Mouse (Mus musculus) small intestine, adult 2 months (tissue): Measurements from ENCODE around the gene Bcl7c. TPM values are rescaled to one million over a fixed set of nuclear protein-coding genes. Genes with fewer than 3 reads are reported as not detected.
A peak's percentile ranks its signal among the peaks of the same experiment; 100 is the strongest.

Experiments used
- H3K27ac ChIP-seq: fragments of 200-500 bp; 2 replicates; pipeline ENCODE4 v1.5.1; 2012; ENCODE audit warnings: low read depth, low read length, control low read depth, inconsistent platforms; ENCODE audit not compliant: insufficient read depth
- H3K27me3 ChIP-seq: fragments of 200-500 bp; 2 replicates; pipeline ENCODE4 v1.6.1; 2012; ENCODE audit warnings: mild to moderate bottlenecking, moderate library complexity, low read length, inconsistent platforms; ENCODE audit not compliant: control insufficient read depth, insufficient read depth
- H3K36me3 ChIP-seq: fragments of 200-500 bp; 2 replicates; pipeline ENCODE4 v1.6.1; 2012; ENCODE audit warnings: mild to moderate bottlenecking, low read length, control low read depth, inconsistent platforms; ENCODE audit not compliant: control insufficient read depth, insufficient read depth
- H3K4me1 ChIP-seq: fragments of 200-500 bp; 2 replicates; pipeline ENCODE4 v1.6.1; 2012; ENCODE audit warnings: low read length, inconsistent platforms, mixed read lengths; ENCODE audit not compliant: control insufficient read depth, insufficient read depth, insufficient read length
- H3K4me3 ChIP-seq: fragments of 200-500 bp; 2 replicates; pipeline ENCODE4 v1.5.1; 2012; ENCODE audit warnings: low read depth, mild to moderate bottlenecking, control low read depth, inconsistent platforms, low read length, moderate library complexity
- CTCF ChIP-seq: fragments of 200-500 bp; IDR thresholded peaks from 2 replicates; pipeline ENCODE4 v1.5.1; 2012; ENCODE audit warnings: low read depth, mild to moderate bottlenecking, control low read depth, inconsistent platforms, low read length, moderate library complexity, mixed read lengths; ENCODE audit not compliant: insufficient replicate concordance, insufficient read length; ENCODE audit errors: extremely low read depth
- POLR2A ChIP-seq: fragments of 200-500 bp; IDR thresholded peaks from 2 replicates; pipeline ENCODE4 v1.6.1; 2012; ENCODE audit warnings: low read depth, mild to moderate bottlenecking, control low read depth, inconsistent platforms, low read length, moderate library complexity
- WGBS: fragments of 180-500 bp; shearing (Covaris S2); methylation state at CpG from one replicate; pipeline ENCODE4 v1.1.7; 2018; 5-methylcytosine and 5-hydroxymethylcytosine counted together
- polyA plus RNA-seq: library from polyadenylated mRNA; depleted of rRNA; stranded (reverse); fragments of >200 nt; gene quantifications from 2 replicates; pipeline ENCODE4 v1.2.3, GENCODE M21; 2012

Bcl7c gene
- polyA plus RNA-seq, 1 experiment = 24.6 TPM

DNA sequence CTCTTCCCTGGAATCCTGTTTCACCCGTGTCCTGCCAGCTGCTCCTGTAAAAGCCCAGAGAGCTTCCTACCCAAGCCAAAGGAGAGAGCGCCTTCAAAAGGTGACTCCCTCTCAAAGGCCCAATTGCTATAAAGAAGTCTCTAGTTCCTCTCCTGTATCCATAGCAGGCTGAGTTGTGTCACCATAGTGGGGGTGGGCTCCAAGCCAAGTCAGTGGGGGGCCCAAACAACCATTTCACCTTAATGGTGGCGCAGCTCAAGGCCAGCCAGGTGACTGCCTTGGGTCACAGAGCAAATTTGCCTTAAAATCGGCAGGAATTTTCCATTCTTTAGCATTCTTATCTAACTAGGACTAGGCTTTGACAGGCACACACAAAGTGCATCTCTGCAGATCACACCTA lies 6.1 kb upstream of the Bcl7c start:
- 83% methylated on average over 4 of the region's 4 CpGs for WGBS
- Histone ChIP-seq H3K27me3 (no peaks in the 10 kb centered on the region), H3K27ac (no peak overlapping the region), H3K36me3 (no peaks in the 10 kb centered on the region), H3K4me3 (no peak overlapping the region), H3K4me1 (peaks cover 23% of the 10 kb centered on the region)
- TF ChIP-seq POLR2A (no peak), CTCF (no peak)

DNA sequence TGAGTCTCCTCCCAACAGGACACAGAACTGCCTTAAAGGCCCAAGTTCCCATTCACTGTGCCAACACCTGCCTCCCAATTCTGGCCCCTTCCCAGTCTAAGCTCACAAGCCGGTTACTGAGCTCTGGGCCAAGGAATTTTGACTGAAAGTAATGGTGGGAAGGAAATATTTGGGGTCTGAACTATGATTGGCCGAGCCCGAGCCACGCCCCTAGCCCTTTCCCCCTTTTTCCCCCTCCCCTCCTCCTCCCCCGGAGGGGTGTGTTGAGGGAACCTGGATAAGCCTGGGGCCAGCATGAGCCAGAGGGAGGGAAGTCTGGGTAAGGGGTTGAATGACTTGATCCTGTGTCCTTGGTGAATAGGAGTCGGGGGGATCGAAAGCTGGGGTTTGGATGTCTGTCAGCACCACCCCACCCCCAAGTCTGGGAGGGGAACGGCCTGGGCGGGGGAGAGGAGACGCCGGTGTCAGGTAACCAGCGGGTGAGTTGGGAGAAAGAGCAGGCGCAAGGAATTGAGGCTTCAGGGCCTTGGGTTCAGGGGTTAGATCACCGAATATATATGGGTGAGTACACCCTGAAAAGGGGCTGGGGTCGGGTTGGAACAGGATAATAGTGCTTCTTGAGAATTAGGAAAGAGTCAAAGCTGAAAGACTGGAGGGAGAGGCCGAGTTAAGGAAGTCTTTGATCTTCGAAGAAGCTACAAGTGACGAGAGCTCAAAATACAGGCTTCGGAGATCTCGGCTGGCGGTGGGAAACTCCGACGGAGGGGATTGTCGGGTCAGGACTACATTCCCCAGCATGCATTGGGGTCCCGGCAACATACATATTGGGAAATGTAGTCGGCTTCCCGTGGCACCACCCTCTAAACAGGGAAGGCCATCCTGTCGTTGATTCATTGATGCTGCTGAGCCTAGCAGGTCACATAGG lies 4.0 kb upstream of the Bcl7c start, which contains the start of gene Ctf1:
TSS of gene Ctf1 (plus strand) at position 276 of the 925 bp plus-strand sequence.
- peak; percentile 13; the same call in 1 of the 2 replicates for TF ChIP-seq POLR2A
- no peak for TF ChIP-seq CTCF
- Histone ChIP-seq H3K27me3 (no peaks in the 10 kb centered on the region), H3K4me1 (peaks cover 25% of the 10 kb centered on the region), H3K27ac (peak within 1 kb of the TSS; percentile 70), H3K36me3 (no peaks in the 10 kb centered on the region), H3K4me3 (peak within 1 kb of the TSS; percentile 54)
- WGBS = 6% methylated on average over 28 of the region's 28 CpGs

DNA sequence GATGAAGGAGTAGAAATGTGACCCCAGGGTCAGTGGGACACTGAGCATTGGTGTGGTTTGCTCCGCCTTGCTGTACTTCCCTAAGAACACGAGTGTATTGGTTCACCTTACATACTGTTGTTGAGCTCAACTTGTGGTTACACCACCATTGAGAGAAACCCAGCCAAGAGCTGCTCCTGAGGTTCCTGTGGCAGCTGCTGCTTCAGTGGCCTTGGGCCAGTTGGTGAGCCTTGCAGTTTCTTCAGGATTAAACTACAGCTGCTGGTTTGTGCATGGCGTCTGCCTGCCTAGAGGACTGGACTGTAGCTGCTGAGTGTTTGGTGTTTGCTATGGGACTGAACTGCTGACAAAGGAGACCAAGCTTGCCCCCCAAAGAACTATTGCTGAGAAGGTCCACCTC lies 2.7 kb upstream of the Bcl7c start:
- H3K27ac ChIP-seq = no peak overlapping the region
- peaks cover 25% of the 10 kb centered on the region for H3K4me1 ChIP-seq
- H3K36me3 ChIP-seq = no peaks in the 10 kb centered on the region
- H3K4me3 ChIP-seq = no peak overlapping the region
- H3K27me3 ChIP-seq = no peaks in the 10 kb centered on the region
- 41% methylated on average over 3 of the region's 3 CpGs for WGBS
- TF ChIP-seq POLR2A = no peak
- no peak for TF ChIP-seq CTCF

DNA sequence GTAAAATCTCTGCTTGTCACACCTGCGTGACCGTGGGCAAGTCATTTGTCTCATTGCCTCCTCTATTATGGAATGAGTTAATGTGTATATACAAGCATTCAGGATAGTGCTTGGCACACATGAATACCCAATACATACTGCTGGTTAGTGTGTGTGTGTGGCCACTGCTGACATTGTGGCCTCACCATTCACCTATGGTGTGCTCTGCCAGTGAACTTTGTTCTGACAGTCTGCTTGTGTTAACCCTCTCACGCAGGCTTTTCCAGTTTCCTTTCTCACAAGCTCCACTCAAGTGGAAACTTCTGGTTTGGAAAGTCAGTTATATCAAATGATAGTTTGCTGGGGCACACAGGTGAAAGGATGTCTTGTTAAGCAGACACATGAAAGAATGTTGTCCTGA lies 2.3 kb upstream of the Bcl7c start:
- no peaks in the 10 kb centered on the region for H3K36me3 ChIP-seq
- WGBS = 56% methylated on average over 3 of the region's 3 CpGs
- no peak overlapping the region for H3K27ac ChIP-seq
- TF ChIP-seq POLR2A = no peak
- no peak for TF ChIP-seq CTCF
- peaks cover 25% of the 10 kb centered on the region for H3K4me1 ChIP-seq
- no peak overlapping the region for H3K4me3 ChIP-seq
- no peaks in the 10 kb centered on the region for H3K27me3 ChIP-seq

DNA sequence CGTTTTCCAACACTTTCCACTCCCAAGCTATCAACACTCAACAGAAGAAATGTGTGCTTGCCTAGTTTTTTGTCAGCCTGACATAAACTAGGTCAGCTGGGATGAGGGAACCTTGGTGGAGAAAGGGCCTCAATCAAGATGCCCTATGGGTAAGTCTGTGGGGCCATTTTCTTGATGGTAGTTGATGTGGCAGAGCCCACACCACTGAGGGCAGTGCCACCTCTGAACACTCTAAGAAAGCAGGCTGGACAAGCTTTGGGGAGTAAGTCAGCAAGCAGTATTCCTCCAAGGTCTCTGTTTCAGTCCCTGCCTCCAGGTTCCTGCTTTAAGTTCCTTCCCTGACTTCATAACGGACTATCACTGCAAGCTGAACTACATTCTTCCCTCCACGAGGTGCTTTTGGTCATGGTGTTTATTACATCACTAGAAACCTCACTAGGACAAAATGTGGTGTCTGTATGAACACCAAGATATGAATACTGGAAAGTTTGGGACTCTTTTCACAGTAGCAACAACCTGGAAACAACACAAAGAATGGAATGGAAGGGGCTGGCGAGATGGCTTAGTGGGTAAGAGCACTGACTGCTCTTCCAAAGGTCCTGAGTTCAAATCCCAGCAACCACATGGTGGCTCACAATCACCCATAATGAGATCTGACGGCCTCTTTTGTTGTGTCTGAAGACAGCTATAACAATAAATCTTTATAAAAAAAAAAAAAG lies 687 bp upstream of the Bcl7c start:
- TF ChIP-seq CTCF = no peak
- no peak for TF ChIP-seq POLR2A
- no peak overlapping the region for H3K27ac ChIP-seq
- H3K4me3 ChIP-seq = no peak overlapping the region
- no peaks in the 10 kb centered on the region for H3K27me3 ChIP-seq
- H3K36me3 ChIP-seq = peaks cover 6% of the 10 kb centered on the region; the same call in 1 of the 2 replicates
- peaks cover 25% of the 10 kb centered on the region for H3K4me1 ChIP-seq
- WGBS = 79% methylated on average over 5 of the region's 5 CpGs

DNA sequence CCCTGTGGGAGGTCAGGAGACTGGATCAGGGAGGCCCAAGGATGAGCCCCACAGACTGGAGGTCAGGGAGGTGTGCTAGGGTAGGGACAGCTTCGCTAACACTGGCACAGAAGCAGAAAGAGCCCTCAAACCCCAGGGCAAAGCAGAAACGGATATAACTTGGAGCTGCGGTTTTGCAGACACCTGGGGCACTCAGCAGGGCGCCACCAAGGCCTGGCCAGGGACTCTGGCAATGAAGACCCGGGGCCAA lies 851 bp downstream of the Bcl7c start:
- peaks cover 6% of the 10 kb centered on the region; the same call in 1 of the 2 replicates for H3K36me3 ChIP-seq

DNA sequence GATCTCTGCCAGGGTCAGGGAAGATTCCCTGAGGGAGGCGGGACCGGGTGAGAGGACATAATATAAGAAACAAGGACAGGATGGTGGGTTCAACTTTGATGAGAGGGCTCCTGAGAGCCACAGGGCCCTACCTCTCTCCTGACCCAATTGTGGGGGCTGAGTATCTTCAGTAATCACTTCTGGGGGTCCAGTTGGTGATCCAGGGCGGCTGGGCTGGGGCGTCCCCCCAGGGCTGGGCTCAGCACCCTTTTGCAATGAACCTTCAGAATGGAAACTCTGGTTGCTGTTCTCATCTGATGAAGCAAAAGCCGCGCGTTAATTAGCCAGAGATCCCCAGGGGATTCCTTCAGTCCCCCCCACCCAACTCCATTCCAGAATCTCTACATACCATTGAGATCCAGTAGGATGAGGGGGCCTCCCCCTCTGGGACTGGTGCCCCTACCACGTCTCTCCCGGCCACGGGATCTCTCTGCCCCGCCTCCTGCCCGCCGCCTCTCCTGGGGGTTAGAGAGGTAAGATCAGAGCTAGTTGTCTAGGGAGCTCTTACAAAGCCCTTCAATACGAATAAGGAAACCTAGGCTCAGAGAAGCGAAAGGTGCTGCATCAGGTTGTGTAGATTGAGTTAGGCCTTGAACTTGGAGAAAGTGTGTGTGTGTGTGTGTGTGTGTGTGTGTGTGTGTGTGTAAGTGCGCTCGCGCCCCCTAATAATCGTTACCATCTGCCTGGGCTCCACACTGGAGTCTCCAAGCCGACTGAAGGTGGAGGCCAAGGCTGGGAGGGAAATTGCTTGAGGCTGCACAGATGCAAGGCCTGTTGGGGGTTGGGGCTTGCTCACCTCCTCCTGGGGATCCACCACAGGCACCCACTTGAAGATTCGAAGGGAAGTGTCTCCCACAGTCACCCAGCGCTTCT lies 1.4 kb downstream of the Bcl7c start:
- Histone ChIP-seq H3K36me3 (peaks cover 6% of the 10 kb centered on the region; the same call in 1 of the 2 replicates), H3K27me3 (no peaks in the 10 kb centered on the region), H3K4me1 (peaks cover 20% of the 10 kb centered on the region), H3K4me3 (peak overlapping the region; percentile 96), H3K27ac (peak overlapping the region; percentile 73; the same call in 1 of the 2 replicates)
- 60% methylated on average over 22 of the region's 22 CpGs for WGBS
- TF ChIP-seq POLR2A = no peak
- TF ChIP-seq CTCF = no peak

More for the DNA sequence above, 851 bp downstream of the Bcl7c start:
- Histone ChIP-seq H3K27ac (peak overlapping the region; percentile 73; the same call in 1 of the 2 replicates), H3K4me1 (peaks cover 25% of the 10 kb centered on the region), H3K4me3 (peak overlapping the region; percentile 96), H3K27me3 (no peaks in the 10 kb centered on the region)
- WGBS = 3% methylated on average over 5 of the region's 5 CpGs
- TF ChIP-seq CTCF (no peak), POLR2A (no peak)
